Mouse (Mus musculus) liver, adult 2 months (tissue): ENCODE data around the gene Dcun1d4. TPM values are rescaled to one million over a fixed set of nuclear protein-coding genes. Genes with fewer than 3 reads are reported as not detected.

ENCODE experiments used
- DNase-seq: peaks from one replicate; pipeline ENCODE4 v3.0.0-alpha.2; 2011; ENCODE audit warnings: low read depth, low spot score; ENCODE audit errors: extremely low read depth
- H3K27ac ChIP-seq: fragments of 200-500 bp; replicated peaks from 2 replicates; pipeline ENCODE4 v1.5.1; 2012; ENCODE audit warnings: low read depth, mild to moderate bottlenecking, control low read depth, inconsistent platforms, low read length; ENCODE audit not compliant: insufficient read depth
- H3K27me3 ChIP-seq: fragments of 200-500 bp; 2 replicates; pipeline ENCODE4 v1.6.1; 2012; ENCODE audit warnings: mild to moderate bottlenecking, moderate library complexity, low read length, inconsistent platforms; ENCODE audit not compliant: control insufficient read depth, insufficient read depth
- H3K36me3 ChIP-seq: fragments of 200-500 bp; 2 replicates; pipeline ENCODE4 v1.6.1; 2012; ENCODE audit warnings: low read length, inconsistent platforms; ENCODE audit not compliant: control insufficient read depth, insufficient read depth
- H3K4me1 ChIP-seq: fragments of 200-500 bp; 2 replicates; pipeline ENCODE4 v1.6.1; 2011; ENCODE audit warnings: low read length; ENCODE audit not compliant: control insufficient read depth, insufficient read depth
- H3K4me3 ChIP-seq: fragments of 200-500 bp; 2 replicates; pipeline ENCODE4 v1.5.1; 2011; ENCODE audit warnings: low read depth, mild to moderate bottlenecking, control low read depth, low read length, moderate library complexity; ENCODE audit not compliant: insufficient read depth
- H3K79me2 ChIP-seq: fragments of 200-500 bp; 2 replicates; pipeline ENCODE4 v1.6.1; 2012; ENCODE audit warnings: inconsistent platforms, mild to moderate bottlenecking, low read length, moderate library complexity; ENCODE audit not compliant: control insufficient read depth, insufficient read depth
- H3K9ac ChIP-seq: fragments of 200-500 bp; 2 replicates; pipeline ENCODE4 v1.6.1; 2012; ENCODE audit warnings: low read depth, mild to moderate bottlenecking, control low read depth, inconsistent platforms, low read length
- CTCF ChIP-seq: fragments of 200-500 bp; IDR thresholded peaks from 2 replicates; pipeline ENCODE4 v1.5.1; 2011; ENCODE audit warnings: low read depth, low read length, control low read depth
- POLR2A ChIP-seq: fragments of 200-500 bp; IDR thresholded peaks from 2 replicates; pipeline ENCODE4 v1.6.1; 2011; ENCODE audit warnings: low read length, control low read depth; ENCODE audit not compliant: insufficient read depth; ENCODE audit errors: extremely low read depth
- WGBS: fragments of 180-500 bp; shearing (Covaris S2); methylation state at CpG from one replicate; pipeline ENCODE4 v1.1.7; 2018; 5-methylcytosine and 5-hydroxymethylcytosine counted together
- polyA plus RNA-seq: library from polyadenylated mRNA; depleted of rRNA; stranded (reverse); fragments of >200 nt; gene quantifications from 2 replicates; pipeline ENCODE4 v1.2.3, GENCODE M21; 2012
- total RNA-seq: library from RNA; depleted of rRNA; stranded (reverse); fragments of >200 nt; gene quantifications from 2 replicates; pipeline ENCODE4 v1.2.3, GENCODE M21; 2014

The Dcun1d4 gene
- total and polyA plus RNA-seq, 2 experiments = 8.2 to 13.6 TPM

DNA sequence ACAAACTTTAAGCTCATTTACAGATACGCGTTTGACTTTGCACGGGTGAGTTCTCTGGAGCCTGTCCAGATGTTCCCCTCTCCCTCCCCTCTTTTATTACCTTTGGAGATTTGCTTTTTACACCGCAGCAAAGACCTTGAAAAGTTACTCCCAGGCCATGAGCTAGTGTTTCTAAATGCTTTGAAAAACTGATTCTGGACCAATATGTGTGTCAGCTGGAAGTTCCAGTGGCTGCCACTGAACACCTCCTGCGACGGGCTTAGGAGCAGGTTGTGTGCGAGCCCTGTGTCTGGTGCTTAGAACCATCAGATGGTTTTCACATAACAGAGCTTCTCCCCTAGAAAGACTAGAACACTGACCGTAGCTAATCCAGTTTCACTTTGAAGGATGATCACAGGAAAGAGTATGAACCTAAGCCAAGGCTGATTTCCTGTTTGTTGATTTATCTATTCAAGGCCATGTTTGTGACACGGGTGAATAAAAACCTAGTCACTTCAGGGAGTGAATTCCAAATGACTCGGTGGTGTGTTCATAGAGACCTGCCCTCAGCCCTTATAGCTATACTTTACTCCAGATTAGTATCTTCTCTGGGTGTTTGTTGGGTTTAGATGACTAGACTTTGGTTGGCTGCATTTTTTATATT, 63.4 kb downstream of the Dcun1d4 start:
- 70% methylated on average over 10 of the region's 10 CpGs for WGBS
- DNase-seq = peak; percentile 24
- Histone ChIP-seq H3K4me1 (0 out of 2 replicates have a peak, but pooled peaks cover 3% of the 10 kb centered on the region), H3K27me3 (no peaks in the 10 kb centered on the region), H3K36me3 (peaks cover 8% of the 10 kb centered on the region; the same call in 1 of the 2 replicates), H3K79me2 (no peaks in the 10 kb centered on the region), H3K27ac (no peak overlapping the region), H3K4me3 (no peak overlapping the region), H3K9ac (no peak overlapping the region)
- TF ChIP-seq CTCF (no peak), POLR2A (no peak)

DNA sequence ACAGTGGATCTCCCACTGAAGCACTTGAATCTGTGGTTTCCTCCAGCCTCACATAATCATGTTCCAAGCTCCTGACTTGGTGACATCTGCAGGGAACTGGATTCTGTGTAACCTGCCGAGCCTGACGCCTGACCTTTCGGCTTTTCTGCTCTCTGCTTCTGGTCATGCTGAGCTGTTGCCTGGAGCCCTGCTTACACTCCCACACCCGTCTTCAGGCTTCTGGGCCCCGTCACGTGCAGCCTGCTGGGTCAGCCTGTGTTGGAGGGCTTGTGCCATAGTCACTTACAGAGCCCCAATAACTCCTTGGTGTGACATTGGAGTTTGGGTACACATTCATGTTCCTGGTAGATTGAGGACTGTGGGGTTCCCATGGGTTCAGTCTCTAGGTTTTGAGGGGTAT, 64.8 kb downstream of the Dcun1d4 start:
- TF ChIP-seq POLR2A (no peak), CTCF (no peak)
- no peak for DNase-seq
- Histone ChIP-seq H3K27me3 (no peaks in the 10 kb centered on the region), H3K36me3 (peaks cover 8% of the 10 kb centered on the region; the same call in 1 of the 2 replicates), H3K9ac (no peak overlapping the region), H3K79me2 (no peaks in the 10 kb centered on the region), H3K4me1 (0 out of 2 replicates have a peak, but pooled peaks cover 3% of the 10 kb centered on the region), H3K4me3 (no peak overlapping the region), H3K27ac (no peak overlapping the region)
- 93% methylated on average over 6 of the region's 6 CpGs for WGBS

GRCm38 (mm10) chr5:73547252-73547651, 66.5 kb downstream of the Dcun1d4 start:
- Histone ChIP-seq H3K79me2 (no peaks in the 10 kb centered on the region), H3K27ac (no peak overlapping the region), H3K4me1 (0 out of 2 replicates have a peak, but pooled peaks cover 3% of the 10 kb centered on the region), H3K9ac (no peak overlapping the region), H3K27me3 (no peaks in the 10 kb centered on the region), H3K36me3 (peaks cover 8% of the 10 kb centered on the region; the same call in 1 of the 2 replicates), H3K4me3 (no peak overlapping the region)
- TF ChIP-seq CTCF = no peak
- TF ChIP-seq POLR2A = no peak
- no peak for DNase-seq
- WGBS = 90% methylated on average over 7 of the region's 7 CpGs

DNA sequence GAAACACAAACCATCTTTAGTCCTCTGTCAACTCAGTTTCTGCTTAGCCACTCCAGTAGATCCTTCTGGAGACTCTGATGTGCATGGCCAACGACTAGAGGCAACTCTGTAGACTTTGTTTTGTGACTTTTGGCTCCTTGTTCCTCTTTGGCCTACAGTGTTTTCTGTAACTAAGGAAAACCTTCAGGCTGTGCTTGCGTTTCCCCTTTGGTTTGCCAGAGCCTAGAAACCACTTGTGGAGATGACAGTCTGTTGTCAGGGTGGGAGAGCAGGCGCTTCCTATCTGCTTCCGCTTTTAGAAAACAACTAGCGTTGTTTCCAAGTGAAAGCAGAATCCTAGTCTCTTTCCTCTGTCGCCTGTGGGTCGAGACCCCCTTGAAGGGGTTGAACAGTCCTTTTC, 67.4 kb downstream of the Dcun1d4 start:
- TF ChIP-seq POLR2A = no peak
- no peak for TF ChIP-seq CTCF
- 79% methylated on average over 7 of the region's 7 CpGs for WGBS
- Histone ChIP-seq H3K4me3 (no peak overlapping the region), H3K9ac (no peak overlapping the region), H3K36me3 (peaks cover 8% of the 10 kb centered on the region; the same call in 1 of the 2 replicates), H3K79me2 (no peaks in the 10 kb centered on the region), H3K27me3 (no peaks in the 10 kb centered on the region), H3K4me1 (0 out of 2 replicates have a peak, but pooled peaks cover 3% of the 10 kb centered on the region), H3K27ac (0 out of 2 replicates have a peak overlapping the region, but pooled peaks have one; percentile 32)
- DNase-seq = peak; percentile 28

GRCm38 (mm10) chr5:73548838-73549237, 68.0 kb downstream of the Dcun1d4 start:
- H3K4me3 ChIP-seq = no peak overlapping the region
- no peak for DNase-seq
- WGBS = 97% methylated on average over 1 of the region's 1 CpGs
- H3K79me2 ChIP-seq = no peaks in the 10 kb centered on the region
- 0 out of 2 replicates have a peak, but pooled peaks cover 3% of the 10 kb centered on the region for H3K4me1 ChIP-seq
- no peak for TF ChIP-seq CTCF
- no peak for TF ChIP-seq POLR2A
- H3K36me3 ChIP-seq = peaks cover 8% of the 10 kb centered on the region; the same call in 1 of the 2 replicates
- H3K27me3 ChIP-seq = no peaks in the 10 kb centered on the region
- H3K9ac ChIP-seq = no peak overlapping the region
- no peak overlapping the region for H3K27ac ChIP-seq

- 0 out of 2 replicates have a peak, but pooled peaks cover 3% of the 10 kb centered on the region for H3K4me1 ChIP-seq
- no peak overlapping the region for H3K27ac ChIP-seq
- H3K9ac ChIP-seq = no peak overlapping the region
- peaks cover 2% of the 10 kb centered on the region; the same call in 1 of the 2 replicates for H3K36me3 ChIP-seq
- no peaks in the 10 kb centered on the region for H3K79me2 ChIP-seq
- H3K4me3 ChIP-seq = no peak overlapping the region
- no peaks in the 10 kb centered on the region for H3K27me3 ChIP-seq
- WGBS = 92% methylated on average over 5 of the region's 5 CpGs
- TF ChIP-seq CTCF (no peak), POLR2A (no peak)
- no peak for DNase-seq
These were observed 71.0 kb downstream of the Dcun1d4 start for GRCm38 (mm10) chr5:73551836-73552235.
